Mouse (Mus musculus) neural tube, embryonic 11.5 days (tissue): ENCODE results near the gene Psmb2. TPM values are rescaled to one million over a fixed set of nuclear protein-coding genes. Genes with fewer than 3 reads are reported as not detected.

Experiments
- ATAC-seq: fragments of 200-750 bp; cut with Nextera tagmentation; 2 replicates; pipeline ENCODE4 v1.8.0; 2017; ENCODE audit warnings: moderate number of reproducible peaks, mild to moderate bottlenecking, moderate TSS enrichment, moderate library complexity; ENCODE audit not compliant: insufficient read depth, low FRiP score, low TSS enrichment
- DNase-seq: peaks from one replicate; pipeline ENCODE4 v3.0.0-alpha.2; 2015; ENCODE audit warnings: low spot score
- H3K27ac ChIP-seq: fragments of 300-500 bp; sonication (generic); 2 replicates; pipeline ENCODE4 v1.5.1; 2014; ENCODE audit warnings: low read depth, mild to moderate bottlenecking, low read length
- H3K27me3 ChIP-seq: fragments of 300-500 bp; sonication (generic); 2 replicates; pipeline ENCODE4 v1.6.1; 2014; ENCODE audit warnings: mild to moderate bottlenecking, low read length, mixed read lengths; ENCODE audit not compliant: control insufficient read depth, insufficient read depth
- H3K36me3 ChIP-seq: fragments of 300-500 bp; sonication (generic); 2 replicates; pipeline ENCODE4 v1.6.1; 2014; ENCODE audit warnings: mild to moderate bottlenecking, low read length, moderate library complexity, mixed read lengths; ENCODE audit not compliant: control insufficient read depth, insufficient read depth
- H3K4me1 ChIP-seq: fragments of 300-500 bp; sonication (generic); 2 replicates; pipeline ENCODE4 v1.6.1; 2014; ENCODE audit warnings: low read length, mixed read lengths; ENCODE audit not compliant: control insufficient read depth, insufficient read depth
- H3K4me2 ChIP-seq: fragments of 300-500 bp; sonication (generic); 2 replicates; pipeline ENCODE4 v1.6.1; 2014; ENCODE audit warnings: low read depth, mild to moderate bottlenecking, moderate library complexity
- H3K4me3 ChIP-seq: fragments of 300-500 bp; sonication (generic); 2 replicates; pipeline ENCODE4 v1.5.1; 2014; ENCODE audit warnings: low read depth, low read length
- H3K9ac ChIP-seq: fragments of 300-500 bp; sonication (generic); 2 replicates; pipeline ENCODE4 v1.6.1; 2014; ENCODE audit warnings: mild to moderate bottlenecking, low read length
- H3K9me3 ChIP-seq: fragments of 300-500 bp; sonication (generic); 2 replicates; pipeline ENCODE4 v1.6.1; 2016; ENCODE audit warnings: low read length; ENCODE audit not compliant: control insufficient read depth
- WGBS: fragments of 180-500 bp; shearing (Covaris S2); extraction: QIAGEN DNeasy Blood & Tissue Kit; methylation state at CpG from one replicate; pipeline ENCODE4 v1.1.7; 2014; 5-methylcytosine and 5-hydroxymethylcytosine counted together
- polyA plus RNA-seq: library from polyadenylated mRNA; unstranded; fragments of >200 nt; fragmentation: Nextera tagmentation; extraction: Ambion mirVana; gene quantifications from 2 replicates; pipeline ENCODE4 v1.2.1, GENCODE M21; 2014

Psmb2 gene
- polyA plus RNA-seq, 1 experiment from 2014 or later = 529 TPM

DNA sequence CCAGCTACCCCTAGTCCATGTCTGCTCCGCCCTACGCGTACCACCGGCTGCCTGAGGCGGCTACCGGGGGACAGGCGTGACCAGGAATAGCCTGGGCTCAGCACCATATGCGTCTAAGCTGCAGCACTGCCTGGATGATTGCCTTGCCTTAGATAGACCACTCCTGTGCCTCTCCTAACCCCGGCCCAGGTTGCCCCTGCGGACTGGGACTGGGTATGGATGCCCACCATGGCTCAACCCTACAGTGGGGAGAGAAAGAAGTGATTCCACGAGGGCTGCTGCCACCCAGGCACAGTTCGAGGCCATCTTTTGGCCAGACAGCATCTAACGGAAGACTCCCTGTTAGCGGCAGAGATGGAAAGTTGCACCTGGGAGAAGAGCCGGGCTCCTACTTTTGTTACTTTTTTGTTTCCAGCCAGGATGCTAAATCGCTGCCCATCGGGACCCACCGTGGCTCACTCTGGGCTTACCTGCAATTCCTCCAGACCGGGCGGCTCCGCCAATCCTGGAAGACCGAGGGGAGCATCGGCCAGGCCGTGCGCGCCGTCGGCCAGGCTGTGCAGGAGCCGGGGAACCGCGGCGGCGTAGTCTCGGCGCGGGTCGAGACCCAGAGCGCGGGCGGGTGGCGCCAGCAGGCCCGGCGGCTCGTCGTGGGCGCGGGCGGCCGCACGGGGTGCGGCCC, 57.4 kb downstream of the Psmb2 start:
- WGBS = 2% methylated on average over 47 of the region's 51 CpGs

DNA sequence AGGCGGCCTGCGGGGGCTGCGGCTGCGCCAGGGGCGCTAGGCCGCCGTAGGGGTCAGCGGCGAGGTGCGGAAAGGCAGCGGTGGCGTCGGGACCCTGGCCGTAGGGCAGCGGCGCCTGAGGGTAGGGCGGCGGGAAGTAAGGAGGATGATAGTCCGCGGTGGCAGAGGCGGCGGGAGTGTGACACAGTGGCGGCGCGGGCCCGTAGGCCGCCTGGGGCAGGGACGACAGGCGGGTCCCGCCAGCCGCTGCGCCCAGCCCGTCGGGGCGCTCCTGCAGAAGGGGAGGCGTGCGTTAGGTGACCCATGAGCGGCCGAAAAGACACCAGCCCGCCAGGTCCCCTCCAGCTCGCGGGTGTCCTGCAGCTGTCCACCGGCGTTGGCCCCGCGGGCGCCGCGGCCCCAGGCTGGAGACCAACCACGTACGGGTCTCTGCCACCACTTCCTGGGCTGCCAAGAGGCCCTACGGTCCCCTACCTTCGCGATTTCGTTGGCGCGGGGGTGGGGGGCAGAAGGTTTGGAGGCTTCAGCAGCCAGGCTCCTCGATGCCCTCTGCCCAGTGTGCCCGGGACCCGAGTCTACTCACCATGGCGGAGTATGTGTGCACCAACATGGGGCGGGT, 58.1 kb downstream of the Psmb2 start:
- WGBS = 1% methylated on average over 55 of the region's 62 CpGs
- H3K4me3 ChIP-seq = peak overlapping the region; percentile 20
- ATAC-seq = 0 out of 2 replicates have a peak, but pooled peaks have one; percentile 9
- no peak for DNase-seq
- no peaks in the 10 kb centered on the region for H3K9me3 ChIP-seq
- H3K27ac ChIP-seq = no peak overlapping the region
- no peaks in the 10 kb centered on the region for H3K36me3 ChIP-seq
- peaks cover 86% of the 10 kb centered on the region for H3K27me3 ChIP-seq
- no peaks in the 10 kb centered on the region; the same call in 1 of the 2 replicates for H3K4me1 ChIP-seq
- H3K4me2 ChIP-seq = peak overlapping the region; percentile 31; the same call in 1 of the 2 replicates
- H3K9ac ChIP-seq = 0 out of 2 replicates have a peak overlapping the region, but pooled peaks have one; percentile 14

More for the DNA sequence above, 57.4 kb downstream of the Psmb2 start:
- H3K4me1 ChIP-seq = no peaks in the 10 kb centered on the region; the same call in 1 of the 2 replicates
- H3K9me3 ChIP-seq = no peaks in the 10 kb centered on the region
- no peaks in the 10 kb centered on the region for H3K36me3 ChIP-seq
- H3K4me3 ChIP-seq = peak overlapping the region; percentile 20
- peak overlapping the region; percentile 31; the same call in 1 of the 2 replicates for H3K4me2 ChIP-seq
- no peak overlapping the region for H3K27ac ChIP-seq
- H3K9ac ChIP-seq = 0 out of 2 replicates have a peak overlapping the region, but pooled peaks have one; percentile 14
- ATAC-seq (no peak), DNase-seq (peak; percentile 29)
- H3K27me3 ChIP-seq = peaks cover 87% of the 10 kb centered on the region

DNA sequence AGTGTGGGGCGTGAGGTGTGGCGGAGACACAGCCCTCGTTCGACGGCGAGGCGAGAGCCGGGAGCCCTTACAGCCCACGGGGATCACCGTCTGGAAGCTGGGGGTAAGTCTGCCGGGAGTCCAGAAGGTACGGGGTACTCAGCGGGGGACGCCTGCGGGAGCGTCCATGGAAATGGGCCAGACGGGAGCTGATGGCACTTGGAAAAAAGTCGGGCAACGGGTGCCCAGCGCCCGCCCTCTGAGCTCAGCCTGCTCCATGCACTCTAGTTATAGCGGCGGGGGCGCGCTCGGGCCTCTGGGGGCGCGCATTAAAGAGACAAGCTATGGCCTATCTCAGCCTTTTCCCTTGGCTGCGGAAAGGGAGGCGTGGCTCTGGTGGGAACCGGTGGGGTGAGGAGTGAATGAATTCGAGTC, 58.6 kb downstream of the Psmb2 start, which contains the start of gene Tfap2e:
Gene Tfap2e, minus strand, starts transcription at position 240 of the 414 bp plus-strand sequence.
- no peaks in the 10 kb centered on the region for H3K36me3 ChIP-seq
- no peak within 1 kb of the TSS for H3K27ac ChIP-seq
- H3K4me1 ChIP-seq = no peaks in the 10 kb centered on the region; the same call in 1 of the 2 replicates
- H3K9ac ChIP-seq = 0 out of 2 replicates have a peak within 1 kb of the TSS, but pooled peaks have one; percentile 14
- DNase-seq = peak; percentile 71
- ATAC-seq = peak; percentile 23; the same call in 1 of the 2 replicates
- peak within 1 kb of the TSS; percentile 20 for H3K4me3 ChIP-seq
- 3% methylated on average over 27 of the region's 32 CpGs for WGBS
- no peaks in the 10 kb centered on the region for H3K9me3 ChIP-seq
- peak within 1 kb of the TSS; percentile 31; the same call in 1 of the 2 replicates for H3K4me2 ChIP-seq
- peaks cover 81% of the 10 kb centered on the region for H3K27me3 ChIP-seq

DNA sequence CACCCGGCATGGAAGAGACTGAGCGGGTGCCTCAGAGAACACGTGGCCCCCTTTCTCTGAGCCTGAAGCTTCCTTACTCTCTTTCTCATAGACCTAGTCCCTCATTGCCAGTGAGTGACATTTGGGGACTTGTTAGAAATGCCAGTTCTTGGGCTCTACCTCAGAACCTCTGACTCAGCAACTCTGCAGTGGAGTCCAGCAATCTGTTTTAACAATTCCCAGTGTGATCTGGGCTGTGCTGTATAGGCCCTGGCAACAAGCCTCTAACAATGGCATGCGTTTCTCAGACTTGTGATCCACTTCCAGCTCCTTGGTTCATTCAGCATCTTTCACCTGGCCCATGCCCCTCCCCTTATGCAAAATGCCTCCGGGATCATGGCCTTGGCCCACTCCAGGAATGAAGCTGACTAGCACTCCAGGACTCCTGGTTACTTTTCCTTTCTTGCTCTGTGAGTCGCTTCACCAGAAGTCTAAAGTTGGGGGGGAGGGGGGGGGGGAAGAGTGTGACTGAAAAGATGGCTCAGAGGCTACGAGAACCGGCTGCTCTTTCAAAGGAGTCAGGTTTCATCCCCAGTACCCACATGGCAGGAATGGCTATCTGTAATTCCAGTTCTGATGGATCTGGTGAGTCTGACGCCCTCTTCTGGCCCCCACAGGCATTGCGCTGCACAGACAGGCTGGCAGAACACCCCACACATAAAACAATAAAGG, 62.7 kb downstream of the Psmb2 start:
- Histone ChIP-seq H3K27me3 (peaks cover 42% of the 10 kb centered on the region), H3K9ac (no peak overlapping the region), H3K4me3 (no peak overlapping the region), H3K4me1 (peaks cover 4% of the 10 kb centered on the region; the same call in 1 of the 2 replicates), H3K36me3 (peaks cover 4% of the 10 kb centered on the region), H3K9me3 (no peaks in the 10 kb centered on the region), H3K27ac (no peak overlapping the region), H3K4me2 (no peak overlapping the region)
- WGBS = 17% methylated on average over 10 of the region's 10 CpGs
- peak; percentile 41 for DNase-seq
- no peak for ATAC-seq

DNA sequence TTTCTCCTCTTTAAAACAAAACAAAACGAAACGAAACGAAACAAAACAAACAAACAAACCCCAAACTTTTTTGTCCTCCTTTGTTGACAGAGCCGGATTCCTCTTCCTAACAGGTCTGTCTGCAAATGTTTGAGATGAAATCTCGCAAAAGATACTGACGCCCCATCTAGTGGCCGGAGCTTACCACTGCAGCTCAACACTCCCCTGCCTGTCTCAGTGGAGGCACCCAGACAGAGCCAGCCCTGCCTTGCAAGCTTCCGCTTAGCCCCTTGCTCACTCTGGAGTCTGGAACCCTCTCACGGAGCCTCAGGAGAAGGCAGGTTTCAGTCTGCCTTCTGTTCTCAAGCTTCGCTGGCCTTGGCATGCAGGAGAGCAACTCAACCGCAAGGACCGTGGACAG, 64.0 kb downstream of the Psmb2 start:
- 0 out of 2 replicates have a peak, but pooled peaks have one; percentile 13 for ATAC-seq
- Histone ChIP-seq H3K36me3 (peaks cover 4% of the 10 kb centered on the region), H3K9ac (peak overlapping the region; percentile 26; the same call in 1 of the 2 replicates), H3K27me3 (peaks cover 28% of the 10 kb centered on the region), H3K27ac (no peak overlapping the region), H3K4me1 (0 out of 2 replicates have a peak, but pooled peaks cover 4% of the 10 kb centered on the region), H3K9me3 (no peaks in the 10 kb centered on the region), H3K4me3 (no peak overlapping the region), H3K4me2 (0 out of 2 replicates have a peak overlapping the region, but pooled peaks have one; percentile 5)
- peak; percentile 87 for DNase-seq
- WGBS = 5% methylated on average over 12 of the region's 12 CpGs

DNA sequence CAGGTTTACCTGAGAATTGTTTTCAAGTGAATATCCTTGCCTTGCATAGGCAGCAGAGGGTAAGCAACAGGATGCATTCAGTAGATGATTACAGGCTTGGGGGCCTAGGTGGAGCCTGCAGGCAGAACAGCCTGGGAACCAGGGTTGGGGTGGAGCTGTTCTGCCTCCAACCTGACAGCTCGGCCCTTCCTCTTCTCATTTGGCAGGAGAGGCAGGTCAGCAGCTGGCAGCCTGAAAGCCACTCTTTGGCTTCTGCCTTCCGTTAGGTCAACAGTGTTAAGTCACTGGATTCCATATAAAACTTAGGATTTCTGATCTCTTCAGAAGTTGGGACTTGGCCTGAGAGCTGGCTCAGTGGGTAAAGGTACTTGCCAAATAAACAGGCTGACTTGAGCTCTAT, 65.5 kb downstream of the Psmb2 start:
- Histone ChIP-seq H3K4me3 (no peak overlapping the region), H3K4me1 (0 out of 2 replicates have a peak, but pooled peaks cover 4% of the 10 kb centered on the region), H3K9me3 (no peaks in the 10 kb centered on the region), H3K27me3 (peaks cover 13% of the 10 kb centered on the region), H3K4me2 (no peak overlapping the region), H3K36me3 (peaks cover 9% of the 10 kb centered on the region), H3K27ac (no peak overlapping the region), H3K9ac (no peak overlapping the region)
- no peak for DNase-seq
- no peak for ATAC-seq
- 48% methylated on average over 2 of the region's 2 CpGs for WGBS

DNA sequence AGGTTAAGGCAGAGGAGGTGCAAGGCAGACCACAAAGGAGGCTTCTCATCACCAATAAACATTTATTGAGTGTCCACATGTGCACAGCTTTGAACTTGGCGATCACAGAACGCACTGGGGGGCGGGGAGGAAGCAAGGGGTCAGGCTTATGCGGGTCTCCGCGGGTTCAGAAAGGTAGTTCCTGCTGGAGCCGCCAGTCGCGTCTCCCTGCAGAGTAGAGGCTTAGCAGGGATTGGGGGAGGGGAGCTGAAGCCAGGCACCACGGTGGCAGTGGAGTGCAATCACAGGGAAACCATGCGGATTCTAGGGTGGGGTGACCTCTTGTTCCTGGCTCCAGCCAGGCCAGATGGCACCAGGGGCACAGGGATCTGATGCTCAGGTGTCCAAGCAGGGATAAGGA, 66.3 kb downstream of the Psmb2 start:
- Histone ChIP-seq H3K4me3 (no peak overlapping the region), H3K9me3 (no peaks in the 10 kb centered on the region), H3K9ac (no peak overlapping the region), H3K4me1 (0 out of 2 replicates have a peak, but pooled peaks cover 4% of the 10 kb centered on the region), H3K36me3 (peaks cover 9% of the 10 kb centered on the region), H3K4me2 (no peak overlapping the region), H3K27me3 (peaks cover 6% of the 10 kb centered on the region), H3K27ac (no peak overlapping the region)
- ATAC-seq = no peak
- DNase-seq = no peak
- WGBS = 7% methylated on average over 11 of the region's 11 CpGs

DNA sequence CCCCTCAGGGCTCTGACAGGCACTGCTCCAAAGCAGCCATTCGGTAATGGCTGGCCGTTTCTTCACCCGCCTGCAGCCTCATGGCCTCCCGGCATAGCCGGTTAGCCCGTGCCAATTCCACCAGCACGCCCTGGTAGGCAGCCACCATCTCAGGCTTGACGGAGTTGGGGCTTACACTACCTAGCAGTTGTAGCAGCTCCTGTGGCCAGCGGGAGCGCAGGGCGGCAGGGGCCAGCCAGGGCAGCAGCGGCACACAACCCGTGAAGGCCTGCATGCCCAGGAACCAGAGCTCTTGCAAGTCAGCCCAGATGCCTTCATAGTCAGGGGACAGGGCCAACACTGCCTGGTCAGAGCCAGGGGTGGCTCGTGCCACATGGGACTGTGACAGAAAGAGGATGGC, 67.4 kb downstream of the Psmb2 start:
- Histone ChIP-seq H3K4me2 (no peak overlapping the region), H3K9ac (no peak overlapping the region), H3K4me3 (no peak overlapping the region), H3K9me3 (no peaks in the 10 kb centered on the region), H3K27me3 (0 out of 2 replicates have a peak, but pooled peaks cover 2% of the 10 kb centered on the region), H3K4me1 (0 out of 2 replicates have a peak, but pooled peaks cover 6% of the 10 kb centered on the region), H3K27ac (no peak overlapping the region), H3K36me3 (peaks cover 9% of the 10 kb centered on the region)
- DNase-seq (no peak), ATAC-seq (0 out of 2 replicates have a peak, but pooled peaks have one; percentile 5)
- 90% methylated on average over 14 of the region's 14 CpGs for WGBS
